Comparison of ENCODE assay signal across 8 mouse cellular contexts in the genomic region with DNA sequence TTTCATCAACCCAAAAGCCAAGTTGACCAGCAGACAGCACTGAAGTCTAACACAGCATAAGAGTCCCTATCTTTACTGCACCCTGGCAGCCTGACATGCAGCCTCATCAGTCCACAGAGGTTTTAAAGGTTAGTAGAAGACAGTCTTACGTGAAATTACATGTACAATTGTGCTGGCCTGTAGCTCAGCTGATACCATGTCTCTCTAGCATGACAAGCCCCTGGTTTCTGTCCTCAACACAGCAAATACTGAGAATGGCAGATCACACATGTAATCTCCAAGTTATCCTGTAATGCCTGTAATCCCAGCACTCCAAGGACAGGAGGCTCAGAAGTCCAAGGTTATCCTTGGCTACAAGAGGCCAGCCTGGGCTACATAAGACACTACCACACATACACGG. TPM values are rescaled to one million over a fixed set of nuclear protein-coding genes. Genes with fewer than 3 reads are reported as not detected.
A peak's percentile ranks its signal among the peaks of the same experiment; 100 is the strongest.
DNase-seq lines count a peak whose midpoint lies in the region; ATAC-seq lines count a peak whose summit lies in the region.

No protein-coding gene starts in this region.

- no peak for DNase-seq in lung, adult 18-20 months
- DNase-seq in limb, embryonic 11.5 days (ENCODE audit: low spot score), result no peak
- DNase-seq in layer of hippocampus, postnatal 36 days, result no peak
- no peak for DNase-seq in kidney, postnatal 10 days
- no peak for DNase-seq in spleen, postnatal 36 days (ENCODE audit: low spot score in 2 of 2)

- no peaks in the 10 kb centered on the region for H3K9me3 ChIP-seq in lung, embryonic 15.5 days
- no peaks in the 10 kb centered on the region for H3K9me3 ChIP-seq in limb, embryonic 11.5 days (ENCODE audit: control insufficient read depth, low read length)
- no peaks in the 10 kb centered on the region for H3K9me3 ChIP-seq in neural tube, embryonic 14.5 days (ENCODE audit: control insufficient read depth, low read length)

- peaks cover 23% of the 10 kb centered on the region for H3K27me3 ChIP-seq in lung, embryonic 15.5 days
- H3K27me3 ChIP-seq in limb, embryonic 11.5 days (ENCODE audit: control insufficient read depth, insufficient read depth, low read length), result peaks cover 24% of the 10 kb centered on the region
- no peaks in the 10 kb centered on the region for H3K27me3 ChIP-seq in neural tube, embryonic 14.5 days (ENCODE audit: control insufficient read depth, insufficient read depth, low read length)

- H3K4me2 ChIP-seq in lung, embryonic 15.5 days, result peak overlapping the region; percentile 77
- H3K4me2 ChIP-seq in limb, embryonic 11.5 days (ENCODE audit: low read depth, severe bottlenecking), result peak overlapping the region; percentile 65
- H3K4me2 ChIP-seq in neural tube, embryonic 14.5 days (ENCODE audit: low read depth, low read length), result peak overlapping the region; percentile 75

- ATAC-seq in lung, embryonic 15.5 days (ENCODE audit: borderline replicate concordance, extremely low read depth, low FRiP score, low TSS enrichment), result no peak
- 0 out of 2 replicates have a peak, but pooled peaks have one; percentile 10 for ATAC-seq in erythroid progenitor cell, adult 5-6 weeks (replicated peaks; ENCODE audit: low FRiP score, poor library complexity, severe bottlenecking)
- no peak for ATAC-seq in limb, embryonic 11.5 days (ENCODE audit: insufficient number of reproducible peaks, low FRiP score, low TSS enrichment, low read depth)
- no peak for ATAC-seq in neural tube, embryonic 14.5 days (ENCODE audit: low read depth)

- H3K4me1 ChIP-seq in lung, embryonic 15.5 days, result peaks cover 55% of the 10 kb centered on the region
- H3K4me1 ChIP-seq in limb, embryonic 11.5 days (ENCODE audit: control insufficient read depth, insufficient read depth, low read length), result peaks cover 33% of the 10 kb centered on the region
- H3K4me1 ChIP-seq in neural tube, embryonic 14.5 days (ENCODE audit: control insufficient read depth, insufficient read depth, low read length), result peaks cover 63% of the 10 kb centered on the region

- WGBS in lung, embryonic 15.5 days, result 28% methylated on average over 2 of the region's 2 CpGs
- 66% methylated on average over 2 of the region's 2 CpGs for WGBS in limb, embryonic 11.5 days
- 50% methylated on average over 2 of the region's 2 CpGs for WGBS in neural tube, embryonic 14.5 days

- H3K36me3 ChIP-seq in lung, embryonic 15.5 days, result no peaks in the 10 kb centered on the region
- no peaks in the 10 kb centered on the region for H3K36me3 ChIP-seq in limb, embryonic 11.5 days (ENCODE audit: control insufficient read depth, insufficient read depth, low read length)
- H3K36me3 ChIP-seq in neural tube, embryonic 14.5 days (ENCODE audit: control insufficient read depth, insufficient read depth, low read length), result no peaks in the 10 kb centered on the region

- peak overlapping the region; percentile 82 for H3K4me3 ChIP-seq in lung, embryonic 15.5 days
- H3K4me3 ChIP-seq in limb, embryonic 11.5 days (ENCODE audit: low read depth, low read length), result peak overlapping the region; percentile 81
- peak overlapping the region; percentile 63 for H3K4me3 ChIP-seq in neural tube, embryonic 14.5 days (ENCODE audit: low read depth, low read length)

- H3K27ac ChIP-seq in lung, embryonic 15.5 days, result no peak overlapping the region
- H3K27ac ChIP-seq in limb, embryonic 11.5 days (replicated peaks; ENCODE audit: low read depth, low read length), result no peak overlapping the region
- peak overlapping the region; percentile 44; the same call in 1 of the 2 replicates for H3K27ac ChIP-seq in neural tube, embryonic 14.5 days (ENCODE audit: low read depth, low read length)

- H3K9ac ChIP-seq in lung, embryonic 15.5 days, result peak overlapping the region; percentile 81
- H3K9ac ChIP-seq in limb, embryonic 11.5 days (ENCODE audit: low read length), result peak overlapping the region; percentile 34; the same call in 1 of the 2 replicates
- 0 out of 2 replicates have a peak overlapping the region, but pooled peaks have one; percentile 52 for H3K9ac ChIP-seq in neural tube, embryonic 14.5 days (replicated peaks; ENCODE audit: low read depth, low read length)

RNA-seq across cellular contexts. Expression of gene Racgap1, which starts 1.2 kb away (rescaled TPM):
- 174 and 186 TPM in 2 replicates for polyA plus RNA-seq in lung, embryonic 15.5 days (2015; fragmentation: Nextera tagmentation; extraction: Ambion mirVana)
- 248 and 272 TPM in 2 replicates for total RNA-seq in erythroid progenitor cell, adult 5-6 weeks (2015; ENCODE audit: low replicate concordance)
- 292 and 327 TPM in 2 replicates for total RNA-seq in erythroid progenitor cell, adult 5-6 weeks (2017; ENCODE audit: low replicate concordance)
- polyA plus RNA-seq in limb, embryonic 11.5 days (2014; fragmentation: Nextera tagmentation; extraction: Ambion mirVana), result 108 and 125 TPM in 2 replicates
- polyA plus RNA-seq in neural tube, embryonic 14.5 days (2014; fragmentation: Nextera tagmentation; extraction: Ambion mirVana), result 45.9 and 65.6 TPM in 2 replicates
- 1 to 10 TPM; 5.2 TPM for total RNA-seq in layer of hippocampus, postnatal 36 days (2021)

RNA-seq across cellular contexts. Expression of gene Asic1, which starts 19.9 kb away (rescaled TPM):
- polyA plus RNA-seq in lung, embryonic 15.5 days (2015; fragmentation: Nextera tagmentation; extraction: Ambion mirVana), result 1.4 and 1.8 TPM in 2 replicates
- not detected in 2 replicates for total RNA-seq in erythroid progenitor cell, adult 5-6 weeks (2015; ENCODE audit: low replicate concordance)
- not detected in 2 replicates for total RNA-seq in erythroid progenitor cell, adult 5-6 weeks (2017; ENCODE audit: low replicate concordance)
- 0.57 and 0.64 TPM in 2 replicates for polyA plus RNA-seq in limb, embryonic 11.5 days (2014; fragmentation: Nextera tagmentation; extraction: Ambion mirVana)
- polyA plus RNA-seq in neural tube, embryonic 14.5 days (2014; fragmentation: Nextera tagmentation; extraction: Ambion mirVana), result 66.0 and 69.8 TPM in 2 replicates
- 10 to 100 TPM; 34.4 to 36.3 TPM for total RNA-seq in layer of hippocampus, postnatal 36 days (2021)

RNA-seq across cellular contexts. Expression of gene Aqp6, which starts 49.1 kb away (rescaled TPM):
- not detected in 2 replicates for polyA plus RNA-seq in lung, embryonic 15.5 days (2015; fragmentation: Nextera tagmentation; extraction: Ambion mirVana)
- total RNA-seq in erythroid progenitor cell, adult 5-6 weeks (2015; ENCODE audit: low replicate concordance), result not detected in 2 replicates
- total RNA-seq in erythroid progenitor cell, adult 5-6 weeks (2017; ENCODE audit: low replicate concordance), result not detected in 2 replicates
- not detected in 2 replicates for polyA plus RNA-seq in limb, embryonic 11.5 days (2014; fragmentation: Nextera tagmentation; extraction: Ambion mirVana)
- 1.4 and 1.6 TPM in 2 replicates for polyA plus RNA-seq in neural tube, embryonic 14.5 days (2014; fragmentation: Nextera tagmentation; extraction: Ambion mirVana)
- under 1 TPM in 1 of 2 experiments, not detected in 1; 0.25 TPM for total RNA-seq in layer of hippocampus, postnatal 36 days (2021)

RNA-seq across cellular contexts. Expression of gene Smarcd1, which starts 51.6 kb away (rescaled TPM):
- polyA plus RNA-seq in lung, embryonic 15.5 days (2015; fragmentation: Nextera tagmentation; extraction: Ambion mirVana), result 41.1 and 50.7 TPM in 2 replicates
- total RNA-seq in erythroid progenitor cell, adult 5-6 weeks (2015; ENCODE audit: low replicate concordance), result 15.5 and 18.0 TPM in 2 replicates
- 5.3 and 9.7 TPM in 2 replicates for total RNA-seq in erythroid progenitor cell, adult 5-6 weeks (2017; ENCODE audit: low replicate concordance)
- polyA plus RNA-seq in limb, embryonic 11.5 days (2014; fragmentation: Nextera tagmentation; extraction: Ambion mirVana), result 80.6 and 83.8 TPM in 2 replicates
- polyA plus RNA-seq in neural tube, embryonic 14.5 days (2014; fragmentation: Nextera tagmentation; extraction: Ambion mirVana), result 110 TPM in 2 replicates
- total RNA-seq in layer of hippocampus, postnatal 36 days (2021), result 100 to 1,000 TPM; 106 to 109 TPM

RNA-seq across cellular contexts. Expression of gene Gm17349, which starts 55.0 kb away (rescaled TPM):
- polyA plus RNA-seq in lung, embryonic 15.5 days (2015; fragmentation: Nextera tagmentation; extraction: Ambion mirVana), result not detected in 2 replicates
- not detected in 2 replicates for total RNA-seq in erythroid progenitor cell, adult 5-6 weeks (2015; ENCODE audit: low replicate concordance)
- not detected in 2 replicates for total RNA-seq in erythroid progenitor cell, adult 5-6 weeks (2017; ENCODE audit: low replicate concordance)
- not detected in 2 replicates for polyA plus RNA-seq in limb, embryonic 11.5 days (2014; fragmentation: Nextera tagmentation; extraction: Ambion mirVana)
- polyA plus RNA-seq in neural tube, embryonic 14.5 days (2014; fragmentation: Nextera tagmentation; extraction: Ambion mirVana), result not detected in 2 replicates
- total RNA-seq in layer of hippocampus, postnatal 36 days (2021), result 1 to 10 TPM; 4.1 to 6.3 TPM

Comparison
In these comparisons a context has a peak if more than half of its experiments do, and no peak if none do; other contexts are left out.
1. RNA of gene Asic1, which starts 19.9 kb away (polyA plus RNA-seq): 66.0 to 69.8 TPM in neural tube, embryonic 14.5 days; 1.4 to 1.8 TPM in lung, embryonic 15.5 days and 0.57 to 0.64 TPM in limb, embryonic 11.5 days; every median in the first group is over 10 times any median in the second.
2. Peak in every context shown above with its lines, with median percentiles within 50 percentile points of each other: H3K4me2 ChIP-seq, H3K4me3 ChIP-seq and H3K9ac ChIP-seq.